Mouse (Mus musculus) spleen, adult 12 weeks (tissue): ENCODE results near the gene Celf2.

Source experiments
- DNase-seq: peaks from one replicate; pipeline ENCODE4 v3.0.0; 2022; ENCODE audit warnings: low spot score

The Celf2 gene

DNA sequence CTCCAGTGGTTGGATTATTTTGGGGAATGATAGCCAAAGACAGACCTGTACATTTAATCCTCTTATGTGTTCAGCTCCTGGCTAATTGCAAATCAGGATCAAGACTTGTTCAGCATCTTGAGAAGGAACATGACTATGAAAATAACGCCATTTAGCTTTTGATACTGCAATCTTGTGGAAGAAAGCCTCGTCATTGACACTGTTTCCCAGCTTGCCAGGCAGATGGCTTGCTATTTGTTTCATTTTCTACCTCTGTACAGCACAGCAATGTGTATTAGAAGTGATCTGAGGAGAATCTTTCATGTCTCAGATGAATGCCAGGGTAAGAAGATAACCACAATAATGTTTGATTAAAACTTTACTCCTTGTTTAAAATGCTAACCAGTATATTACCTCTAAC, 315.9 kb downstream of the Celf2 start:
- DNase-seq, result no peak

DNA sequence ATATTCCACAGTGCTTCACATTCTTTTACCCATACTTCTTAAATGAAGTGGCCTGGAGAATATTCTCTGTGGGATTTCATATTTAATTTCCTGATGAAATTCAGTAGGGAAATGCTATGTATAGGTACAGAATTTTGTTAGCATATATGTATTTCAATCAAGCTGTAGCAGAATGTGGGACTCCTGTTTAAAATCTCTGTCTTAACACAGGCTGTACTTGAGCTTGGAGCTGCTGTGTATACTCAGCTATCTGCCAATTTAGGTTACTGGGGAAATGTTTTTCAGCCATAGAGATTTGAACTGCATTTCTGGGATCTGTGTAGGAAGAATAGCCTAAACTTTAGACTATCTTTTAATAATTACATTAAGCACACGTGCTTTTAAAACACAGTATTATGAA, 330.2 kb downstream of the Celf2 start:
- DNase-seq, result no peak

DNA sequence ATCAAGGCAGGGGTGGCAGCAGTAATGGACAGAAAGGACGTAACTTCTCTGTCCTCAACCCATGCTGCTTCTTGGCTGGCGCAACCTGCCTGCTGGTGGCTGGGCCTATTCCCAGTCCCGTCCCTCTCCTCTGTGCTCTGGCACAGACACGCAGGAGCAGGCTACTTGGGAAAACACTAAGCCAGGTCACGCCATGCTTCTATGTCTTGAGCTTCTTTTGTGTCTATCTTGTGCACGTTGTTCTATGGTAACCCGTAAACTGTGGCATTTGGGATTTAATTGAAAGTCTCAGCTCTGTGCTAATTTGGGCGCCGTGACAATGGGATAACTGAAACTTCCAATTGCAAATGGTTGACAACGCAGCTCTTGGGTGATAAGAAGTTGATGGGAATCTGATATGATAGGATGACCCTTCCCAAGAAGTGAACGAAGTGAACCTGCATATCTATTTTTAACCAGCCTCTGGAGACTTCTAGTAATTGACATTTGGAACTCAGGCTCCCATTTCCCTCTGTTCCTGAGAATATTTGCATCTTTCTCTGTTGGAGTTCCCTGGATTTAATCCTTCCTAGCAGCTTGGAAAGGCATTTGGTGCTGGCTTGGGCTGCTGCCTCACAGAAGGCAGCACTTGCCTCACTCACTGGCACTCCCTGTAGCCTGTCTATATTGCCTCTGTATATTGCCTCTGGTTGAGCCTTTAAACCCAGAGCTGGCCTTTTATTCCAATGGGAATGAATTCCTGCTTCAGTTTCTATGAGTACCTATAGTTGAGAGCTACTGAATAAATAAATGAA, 335.9 kb downstream of the Celf2 start:
- no peak for DNase-seq

DNA sequence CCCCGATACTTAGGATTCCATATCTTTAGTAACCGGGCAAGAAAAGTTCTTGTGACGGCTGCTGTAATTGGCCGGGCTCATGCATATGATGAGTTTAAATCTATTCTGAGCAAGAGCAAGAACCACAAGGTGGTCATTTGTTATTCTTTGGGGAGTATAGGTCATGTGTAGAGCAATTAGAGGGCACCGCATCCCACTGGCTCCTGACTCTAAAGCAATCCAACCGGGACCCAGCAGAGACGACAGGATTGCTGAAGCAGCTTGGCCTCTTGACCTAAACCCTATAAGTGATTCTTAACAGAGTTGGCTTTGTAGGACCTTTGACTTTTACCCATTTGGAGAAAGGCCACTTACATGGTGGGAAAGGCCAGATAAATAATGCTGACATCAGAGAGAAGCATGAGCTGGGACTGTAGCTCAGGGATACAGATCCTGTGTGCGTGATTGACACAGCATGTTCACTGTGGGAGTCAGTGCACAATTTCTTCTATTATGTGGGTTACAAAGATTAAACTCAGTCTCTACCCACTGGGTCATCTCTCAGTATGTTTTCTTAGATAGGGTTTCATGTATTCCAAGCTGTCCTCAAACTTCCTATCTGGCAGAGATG, 338.2 kb downstream of the Celf2 start:
- DNase-seq, result no peak

DNA sequence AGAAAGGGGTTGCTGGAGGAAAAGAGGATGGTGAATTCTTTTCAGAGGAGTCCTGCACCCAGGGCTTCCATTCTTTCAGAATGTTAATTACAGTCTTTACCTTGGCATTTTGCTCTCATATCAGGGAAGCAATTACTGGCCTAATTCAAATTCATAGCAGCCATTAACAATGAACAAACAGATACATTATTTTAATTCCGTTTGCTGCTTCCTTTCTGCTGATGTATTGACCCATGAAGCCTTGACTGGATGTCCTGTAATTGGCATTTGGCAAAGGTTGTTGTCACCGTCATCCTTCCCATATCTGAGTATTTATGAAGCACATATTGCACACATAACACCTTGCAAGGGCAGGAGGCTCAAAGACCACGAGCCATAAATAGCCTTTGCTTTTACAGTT, 343.6 kb downstream of the Celf2 start:
- no peak for DNase-seq

DNA sequence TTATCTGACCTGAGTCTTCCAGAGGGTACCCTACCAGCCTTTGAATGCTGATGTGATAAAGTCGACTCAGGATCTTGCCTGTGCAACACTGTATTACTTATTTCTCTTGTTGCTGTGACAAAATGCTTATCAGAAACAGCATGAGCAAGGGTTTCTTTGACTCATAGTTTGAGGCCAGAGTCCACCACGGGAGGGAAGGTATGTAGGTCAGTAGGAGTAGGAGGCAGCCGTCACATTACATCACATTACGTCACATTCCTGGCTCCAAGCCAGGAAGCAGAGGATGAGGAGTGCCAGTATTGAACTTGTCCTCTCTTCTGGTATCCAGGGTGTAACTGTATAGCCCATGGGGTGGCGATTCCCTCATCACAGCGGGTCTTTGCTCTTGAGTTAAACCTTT, 349.3 kb downstream of the Celf2 start:
- DNase-seq, result no peak

DNA sequence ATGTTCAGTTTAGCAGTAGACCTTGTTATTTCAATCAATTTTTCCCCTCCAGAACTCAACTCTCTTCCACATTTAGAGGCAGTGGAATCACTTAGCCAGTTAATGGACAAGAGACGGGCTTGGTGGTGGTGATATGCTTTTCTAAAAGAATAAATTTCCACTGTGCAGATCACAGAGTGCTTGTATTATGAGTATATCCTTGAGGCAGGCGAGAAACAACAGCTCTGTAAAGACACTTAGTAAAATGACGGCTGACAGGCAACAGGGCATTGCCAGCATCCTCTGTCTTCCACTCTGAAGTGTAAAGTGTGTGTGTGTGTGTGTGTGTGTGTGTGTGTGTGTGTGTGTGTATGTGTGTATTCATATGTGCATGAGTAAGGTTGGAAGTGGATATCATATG, 362.1 kb downstream of the Celf2 start:
- DNase-seq, result no peak

DNA sequence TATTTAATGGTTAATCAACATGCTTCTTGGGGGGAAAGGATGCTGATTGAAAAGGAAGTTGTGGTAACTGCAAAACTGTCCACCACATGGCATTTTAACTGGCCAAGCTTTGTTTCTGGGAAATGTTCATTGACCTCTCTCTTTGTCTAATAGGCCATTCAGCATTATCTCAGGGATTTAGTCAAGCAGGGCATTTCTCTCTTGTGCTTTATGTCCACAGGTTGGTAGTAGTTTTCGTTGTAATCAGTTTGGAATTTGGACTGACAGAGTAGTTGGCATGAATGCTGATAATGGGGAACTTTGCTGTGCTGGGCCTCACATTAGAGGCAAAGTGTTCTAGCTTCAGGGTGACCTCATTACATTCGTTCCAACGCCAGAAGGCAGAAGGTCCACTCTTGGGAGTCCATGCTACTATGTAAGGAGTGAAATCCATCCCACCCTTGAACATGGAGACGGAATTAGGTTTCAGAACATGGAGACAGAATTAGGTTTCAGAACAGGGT, 363.8 kb downstream of the Celf2 start:
- DNase-seq, result no peak

DNA sequence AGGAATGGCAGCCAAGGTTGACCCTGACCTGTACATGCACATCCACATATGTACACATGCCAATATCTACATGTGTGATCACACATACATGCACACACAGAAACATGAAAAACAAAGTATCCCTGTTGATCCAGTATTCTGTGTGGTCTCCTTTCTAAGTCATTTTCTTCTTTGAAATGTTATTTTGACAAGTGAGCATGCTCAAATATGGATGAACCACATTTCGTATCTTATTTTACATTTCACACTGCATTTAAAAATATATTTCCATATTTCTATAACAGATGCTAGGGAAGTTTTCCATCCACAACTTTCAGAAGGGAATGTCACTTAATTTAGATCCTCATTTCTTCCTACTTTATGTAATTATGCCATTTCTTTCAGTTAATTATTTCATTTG, 364.5 kb downstream of the Celf2 start:
- no peak for DNase-seq

DNA sequence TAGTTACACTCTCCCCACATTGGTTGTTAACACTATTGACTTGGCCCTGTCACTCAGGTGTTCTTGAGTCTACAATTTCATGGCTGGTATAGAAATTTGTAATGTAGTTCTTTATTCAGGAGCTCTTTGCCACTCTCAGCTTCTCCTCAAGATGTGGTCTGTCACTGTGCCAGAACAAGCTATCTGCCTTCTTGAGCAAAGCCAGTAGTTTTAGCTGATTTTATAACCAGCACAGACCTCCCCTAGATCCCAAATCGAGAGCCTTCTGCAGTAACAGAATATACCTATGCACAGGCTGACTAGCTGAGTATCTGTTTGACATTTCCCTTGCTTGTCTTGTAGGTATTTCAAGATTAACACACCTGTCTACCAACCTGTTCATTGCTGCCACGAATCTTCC, 386.0 kb downstream of the Celf2 start:
- DNase-seq, result no peak

DNA sequence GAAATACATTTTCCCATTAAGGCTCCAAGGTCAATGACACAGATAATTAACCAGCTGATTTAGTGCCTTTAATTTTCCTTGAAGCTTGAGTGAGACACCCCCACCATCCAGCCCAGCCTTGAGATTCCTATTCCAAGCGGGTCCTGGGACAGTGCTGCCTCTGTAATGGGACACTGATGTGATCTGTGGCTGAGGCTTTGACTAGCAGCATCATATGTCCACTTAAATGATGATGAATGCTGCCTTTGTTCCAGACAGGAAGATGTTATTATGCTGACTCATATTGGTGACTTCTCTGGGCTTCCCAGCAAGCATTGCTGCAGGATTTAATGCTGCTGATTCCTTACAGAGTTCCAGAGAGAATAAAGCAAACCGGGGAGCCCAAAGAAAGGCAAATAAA, 393.6 kb downstream of the Celf2 start:
- DNase-seq, result no peak

DNA sequence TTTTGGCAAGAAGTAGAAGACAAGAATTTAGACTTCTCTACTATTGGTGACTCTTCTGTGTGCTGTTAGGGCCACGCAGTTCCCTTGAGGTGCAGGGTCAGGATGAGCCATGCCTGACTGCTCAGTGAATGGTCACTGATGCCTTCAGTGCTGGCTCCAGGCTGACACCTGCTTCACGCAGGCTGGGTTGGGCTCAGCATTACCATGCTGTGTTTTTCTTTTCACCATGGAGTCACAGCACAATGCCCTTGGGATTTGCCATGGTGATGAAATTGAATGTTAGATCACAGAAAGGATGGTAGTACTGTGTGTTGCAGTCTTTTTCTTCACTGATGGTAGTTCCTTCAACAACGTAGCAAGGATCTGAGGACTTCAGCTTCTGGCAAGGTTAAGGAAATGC, 394.2 kb downstream of the Celf2 start:
- no peak for DNase-seq

DNA sequence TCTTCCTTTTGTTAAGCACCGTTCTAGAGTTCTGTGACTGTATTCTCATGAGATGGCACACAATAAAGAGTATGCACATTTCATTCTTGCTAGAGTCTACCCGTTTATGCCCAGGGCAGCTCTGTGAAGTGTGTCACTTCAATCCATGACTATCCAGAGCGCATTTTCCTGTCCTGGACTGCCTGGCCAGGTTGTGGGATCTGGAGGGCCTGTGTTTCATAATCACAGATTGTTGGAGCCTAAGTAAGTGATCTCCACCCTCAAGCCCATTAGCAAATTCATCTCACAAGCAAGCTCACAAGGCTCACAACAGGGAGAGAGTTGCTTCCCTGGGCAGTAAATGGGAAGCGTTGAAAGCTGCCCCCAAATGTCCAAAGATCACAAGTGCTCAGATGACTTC, 395.6 kb downstream of the Celf2 start:
- DNase-seq, result no peak

DNA sequence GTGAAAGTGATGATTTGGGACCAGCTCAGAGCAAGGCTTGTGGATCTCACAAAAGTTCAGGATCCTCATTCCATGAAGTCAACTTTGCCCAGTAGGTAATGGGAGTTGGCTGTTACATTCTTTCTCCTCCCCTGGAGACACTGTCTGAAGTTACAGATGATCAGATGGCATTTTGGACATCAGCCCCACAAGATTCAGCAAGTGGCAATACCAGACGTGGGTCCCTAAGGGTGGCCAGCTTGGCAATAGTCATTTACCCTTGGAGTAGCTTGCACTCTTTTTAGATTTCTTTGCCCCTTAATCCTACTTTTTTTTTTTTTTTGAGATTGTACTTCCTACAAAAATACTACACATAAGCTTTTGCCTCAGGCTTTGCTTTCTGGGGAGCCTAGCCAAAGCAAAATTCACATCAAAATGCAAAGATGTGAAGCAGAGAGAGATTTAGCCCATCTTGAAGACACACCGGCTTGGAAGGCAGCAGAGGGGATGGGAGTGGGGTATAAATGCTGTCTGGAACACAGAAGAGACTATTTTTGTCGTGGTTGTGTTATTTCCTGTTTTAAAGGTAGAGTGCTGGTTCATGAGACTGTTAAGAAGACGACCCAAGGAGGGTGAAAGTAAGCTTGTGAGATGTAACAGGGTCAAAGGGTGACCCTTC, 397.1 kb downstream of the Celf2 start:
- DNase-seq, result no peak

DNA sequence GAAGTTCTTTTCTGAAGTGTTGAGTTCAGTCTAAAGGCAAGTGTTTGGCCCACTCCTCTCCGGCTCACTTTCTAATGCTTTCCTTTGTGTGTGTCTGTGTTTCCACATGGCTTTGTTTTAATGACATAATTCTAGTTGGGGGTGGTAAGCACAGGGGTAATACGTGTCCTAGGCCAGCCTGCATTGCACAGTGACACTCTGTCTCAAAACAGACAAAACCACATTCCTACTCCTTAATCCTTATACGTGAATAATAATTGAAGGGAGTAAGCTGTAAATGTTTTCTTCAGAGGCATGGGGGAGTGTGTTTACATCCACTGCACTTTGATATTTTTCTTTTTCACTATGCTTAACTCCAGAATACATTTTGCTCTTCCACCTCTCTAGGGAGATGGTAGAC, 415.9 kb downstream of the Celf2 start:
- DNase-seq, result no peak

DNA sequence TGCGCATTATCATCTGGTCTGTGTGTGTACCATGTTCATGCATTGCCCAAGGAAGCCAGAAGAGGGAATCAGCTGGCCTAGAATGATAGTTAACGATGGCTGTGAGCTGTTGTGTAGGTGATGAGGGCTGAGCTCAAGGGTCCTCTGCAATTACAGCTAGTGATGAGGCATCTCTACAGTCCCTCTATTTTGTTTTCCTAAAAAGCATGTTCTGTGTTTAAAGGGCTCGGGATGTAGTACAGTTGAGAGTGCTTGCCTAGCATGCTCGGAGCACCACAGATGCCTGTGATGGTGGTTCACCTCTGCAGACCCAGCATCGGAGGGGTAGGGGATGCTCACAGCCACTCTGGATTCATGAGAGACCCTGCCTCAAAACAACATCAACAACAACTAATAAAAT, 416.7 kb downstream of the Celf2 start:
- no peak for DNase-seq

DNA sequence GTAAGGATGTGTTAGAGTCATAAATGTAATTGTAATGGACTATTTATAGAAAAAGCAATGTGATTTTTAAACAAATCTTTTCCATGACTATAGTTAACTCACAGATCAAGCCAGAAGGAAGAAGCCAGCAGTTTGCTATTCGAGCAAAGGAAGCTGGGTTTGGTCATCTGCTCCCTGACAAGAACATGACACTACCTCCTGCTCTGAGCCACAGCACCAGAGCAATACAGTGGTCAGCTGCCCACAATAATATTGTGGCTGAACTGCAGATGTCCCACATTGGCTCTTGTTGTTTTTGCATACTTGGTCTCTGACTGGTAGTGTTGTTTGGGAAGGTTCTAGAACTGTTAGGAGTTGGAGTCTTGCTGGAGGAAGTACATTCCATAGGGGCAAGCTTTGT, 418.9 kb downstream of the Celf2 start:
- no peak for DNase-seq

DNA sequence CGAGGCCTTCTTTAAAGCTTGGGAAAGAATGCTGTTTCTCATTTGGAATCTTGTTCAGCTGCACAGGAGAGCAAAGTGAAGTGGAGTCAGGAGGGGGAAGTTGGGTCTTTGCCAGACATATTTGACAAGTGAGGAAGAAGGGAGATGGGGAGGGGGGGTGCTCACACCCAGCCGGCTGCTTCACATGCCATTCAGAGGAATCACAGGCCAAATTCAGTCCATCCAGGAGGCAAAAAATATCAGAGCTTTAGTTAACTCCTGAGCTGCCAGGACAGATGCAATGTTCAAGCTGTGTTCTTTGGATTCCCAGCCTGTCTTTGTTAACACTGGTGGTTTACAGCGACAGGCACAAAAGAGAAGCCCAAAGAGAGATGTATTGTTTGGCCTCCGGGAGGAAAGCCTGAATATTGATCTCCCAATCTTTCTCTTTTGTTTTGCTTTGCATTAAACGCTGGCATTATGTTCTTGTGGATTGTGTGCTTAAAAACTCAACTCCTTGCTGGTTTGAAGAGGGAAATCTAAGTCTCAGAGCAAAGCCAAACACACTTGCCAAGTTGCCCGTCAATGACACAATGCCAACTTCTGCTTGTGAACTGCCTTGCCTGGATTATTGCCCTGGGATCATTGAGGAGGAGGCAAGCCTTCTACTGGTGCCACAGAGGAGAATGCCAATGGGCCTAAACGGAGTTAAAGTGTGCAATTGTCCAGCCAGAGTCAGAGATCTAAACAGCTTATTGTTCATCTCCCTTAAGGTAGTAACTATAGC, 420.1 kb downstream of the Celf2 start:
- DNase-seq, result no peak

DNA sequence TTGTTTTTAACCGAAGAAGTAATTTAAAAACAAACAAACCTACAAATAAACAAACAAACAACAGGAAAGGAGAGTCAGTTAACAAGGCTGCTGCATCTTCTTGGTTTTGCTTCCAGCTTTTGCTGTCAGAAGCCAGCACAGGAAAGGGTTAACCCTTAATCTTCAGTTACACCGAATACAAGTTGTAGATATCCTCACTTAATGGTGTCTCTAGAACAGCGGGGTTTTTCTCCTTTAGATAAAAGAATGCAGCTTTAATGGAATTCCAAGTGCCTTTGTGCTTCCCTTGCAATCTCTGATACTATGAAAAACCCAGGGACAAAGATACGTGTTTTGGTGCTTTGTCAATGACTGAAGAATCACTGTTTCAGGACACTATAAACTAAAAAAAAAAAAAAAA, 420.8 kb downstream of the Celf2 start:
- DNase-seq, result no peak

DNA sequence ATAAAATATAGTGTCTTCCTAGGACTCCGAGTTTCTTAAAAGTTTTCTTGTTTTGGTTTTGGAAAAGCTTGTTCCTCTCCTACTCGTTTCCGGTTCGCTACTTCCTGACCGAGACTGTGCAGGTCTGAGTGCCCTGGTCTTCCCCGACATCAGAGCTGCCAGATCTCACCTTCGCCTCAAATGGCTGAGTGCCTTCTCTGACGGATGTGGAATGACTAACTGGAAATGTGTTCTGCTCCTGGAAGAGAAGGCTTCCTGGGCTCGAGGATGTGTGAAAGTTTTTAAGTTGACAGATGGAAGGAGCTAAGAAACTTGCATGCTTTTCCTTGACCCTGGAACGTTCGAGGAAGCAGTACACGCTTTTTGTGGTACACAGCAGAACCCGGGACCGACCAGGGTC, 421.9 kb downstream of the Celf2 start:
- DNase-seq, result no peak

DNA sequence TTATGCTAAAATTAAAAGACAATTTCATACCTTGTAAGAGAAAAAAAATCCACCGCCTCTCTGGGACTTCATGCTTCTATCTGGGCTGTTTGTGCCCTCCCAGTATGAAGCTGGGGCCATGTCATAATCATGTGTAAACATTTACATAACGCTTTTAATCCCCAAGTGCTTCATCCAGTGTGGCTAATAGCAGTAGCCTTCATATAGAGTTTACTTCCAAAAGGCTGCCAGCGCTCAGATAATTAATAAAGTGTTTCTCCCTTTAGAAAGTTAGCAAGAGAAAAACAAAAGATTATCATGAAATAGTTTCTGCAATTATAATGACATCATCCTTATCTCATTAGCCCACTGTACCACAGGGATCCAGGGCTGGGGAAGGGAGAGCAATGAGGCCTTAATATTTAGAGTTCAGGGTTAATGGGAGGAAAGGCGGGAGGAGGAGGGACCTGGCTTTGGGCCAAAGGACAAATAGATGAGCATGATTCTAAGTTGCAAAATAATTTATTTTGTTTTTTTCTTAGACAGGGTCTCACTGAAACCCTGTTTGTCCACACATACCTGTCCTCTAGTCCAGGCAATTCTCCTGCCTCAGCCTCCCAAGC, 425.8 kb downstream of the Celf2 start:
- no peak for DNase-seq

DNA sequence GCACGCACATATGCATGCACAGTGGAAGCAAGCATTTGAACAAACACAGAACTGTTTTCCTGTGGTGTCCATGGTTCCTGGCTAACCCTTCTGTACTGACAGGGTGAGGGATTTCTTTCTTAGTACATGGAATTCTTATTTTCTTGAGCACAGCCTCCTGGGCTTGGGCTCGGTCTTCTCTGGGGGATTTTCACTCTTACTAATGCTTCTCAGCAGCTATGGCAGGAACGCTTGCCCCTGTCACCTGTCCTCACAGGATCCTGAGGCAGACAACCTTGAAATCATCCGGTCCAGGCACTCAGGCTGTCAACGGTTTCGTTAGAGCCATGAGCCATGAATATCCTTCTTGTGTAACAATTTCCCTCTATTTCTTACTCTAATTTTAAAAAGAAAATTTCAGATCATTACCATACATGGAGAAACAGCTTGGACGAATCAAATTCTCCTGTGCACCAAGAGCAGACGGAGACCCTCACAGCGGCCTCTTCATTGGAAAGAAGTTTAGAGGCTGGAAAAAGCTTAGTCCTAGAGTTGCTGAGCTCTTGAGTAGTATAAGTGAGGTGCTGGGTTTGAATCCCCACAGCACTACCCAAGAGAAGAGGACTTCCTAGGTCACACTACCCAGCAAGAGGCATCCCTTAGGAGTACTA, 426.9 kb downstream of the Celf2 start:
- no peak for DNase-seq
